Mouse (Mus musculus) ES-CJ7 (cell line): ENCODE measurements around the gene Myo1c.

ENCODE experiments used
- DNase-seq: peaks from one replicate; pipeline ENCODE4 v3.0.0; 2011; ENCODE audit warnings: low read depth, low spot score

Myo1c gene

GRCm38 (mm10) chr11:75650311-75650710 is at the start of gene Myo1c:
Gene Myo1c (plus strand): TSS chr11:75650504.
- DNase-seq: no peak

DNA sequence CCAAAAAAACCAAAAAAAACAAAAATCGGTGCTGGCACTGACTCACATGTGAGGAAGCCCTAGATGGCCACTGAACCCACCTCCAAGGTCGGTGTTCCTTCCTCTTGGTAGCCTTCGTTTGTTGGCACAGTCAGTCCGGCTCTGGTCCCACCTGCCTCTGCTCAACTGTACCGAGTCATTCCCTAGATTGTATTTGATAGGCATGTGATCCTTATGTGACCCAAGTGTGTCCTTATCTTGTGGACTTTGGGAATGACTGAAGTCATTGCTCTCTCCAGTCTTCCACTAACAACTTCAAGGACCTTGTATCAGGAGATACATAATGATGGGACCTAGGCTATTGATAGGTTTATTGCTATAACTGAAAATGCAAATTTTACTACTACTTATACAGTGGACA is 45.5 kb upstream of the Myo1c start:
- DNase-seq: no peak

DNA sequence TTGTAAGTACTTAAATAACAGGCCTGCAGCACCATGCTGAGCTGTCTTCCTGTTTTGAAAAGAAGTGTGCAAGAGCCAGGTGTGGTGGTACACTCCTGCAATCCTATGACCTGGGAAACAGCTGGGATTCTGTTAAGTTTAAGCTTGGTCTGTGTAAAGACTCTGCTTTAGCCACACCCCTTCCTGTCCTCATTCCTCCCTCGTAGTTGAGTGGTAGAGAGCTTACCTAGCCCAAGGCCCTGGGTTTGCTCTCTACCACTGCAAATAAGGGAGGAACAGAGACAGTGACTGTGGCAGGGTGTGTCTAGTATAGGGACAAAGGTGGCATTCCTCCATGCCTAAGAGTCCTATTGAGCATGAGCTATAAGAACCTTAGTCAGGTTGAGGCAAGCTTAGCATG is 45.0 kb upstream of the Myo1c start:
- peak; percentile 63 for DNase-seq

- no peak for DNase-seq
Observed at GRCm38 (mm10) chr11:75608776-75609175, 41.5 kb upstream of the Myo1c start.

DNA sequence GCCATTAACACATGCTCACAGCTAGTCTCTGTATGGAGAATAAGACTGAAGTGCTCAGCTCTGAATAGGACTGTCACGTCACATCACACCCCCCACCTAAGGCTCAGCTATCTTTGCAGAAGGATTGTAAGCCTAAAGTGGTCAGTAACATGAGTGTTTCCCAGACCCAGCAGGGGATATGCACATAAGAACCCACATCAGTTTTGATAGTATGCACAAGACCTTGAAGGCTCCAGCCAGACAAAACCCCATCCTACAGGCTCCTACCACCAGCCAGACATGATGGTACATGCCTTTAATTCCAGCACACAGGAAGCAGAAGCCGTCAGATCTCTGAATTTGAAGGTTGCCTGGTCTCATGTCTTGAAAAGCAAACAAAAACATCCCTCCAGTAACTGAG is 40.3 kb upstream of the Myo1c start:
- peak; percentile 34 for DNase-seq

DNA sequence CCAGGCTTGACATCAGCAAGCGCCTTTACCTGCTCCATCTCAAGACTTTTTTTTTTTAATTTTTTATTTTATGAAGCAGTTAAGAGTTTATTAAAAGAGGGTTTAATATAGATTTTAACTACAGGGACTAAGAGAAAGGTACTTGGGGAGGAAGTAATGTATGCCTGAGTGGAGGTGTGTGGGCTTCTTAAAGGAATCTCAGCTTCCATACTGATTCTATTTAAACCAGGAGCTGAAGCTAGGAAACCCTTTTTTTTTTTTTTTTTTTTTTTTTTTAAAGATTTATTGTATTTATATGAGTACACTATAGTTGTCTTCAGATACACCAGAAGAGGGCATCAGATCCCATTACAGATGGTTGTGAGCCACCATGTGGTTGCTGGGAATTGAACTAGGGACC is 35.5 kb upstream of the Myo1c start:
- no peak for DNase-seq

- no peak for DNase-seq
Observed at GRCm38 (mm10) chr11:75615556-75615955, 34.7 kb upstream of the Myo1c start.

GRCm38 (mm10) chr11:75619133-75619532 is 31.2 kb upstream of the Myo1c start:
- DNase-seq: peak; percentile 57

- no peak for DNase-seq
Observed at GRCm38 (mm10) chr11:75620136-75620780, 30.0 kb upstream of the Myo1c start.

- peak; percentile 93 for DNase-seq
Observed at GRCm38 (mm10) chr11:75621426-75621825, 28.9 kb upstream of the Myo1c start.

DNA sequence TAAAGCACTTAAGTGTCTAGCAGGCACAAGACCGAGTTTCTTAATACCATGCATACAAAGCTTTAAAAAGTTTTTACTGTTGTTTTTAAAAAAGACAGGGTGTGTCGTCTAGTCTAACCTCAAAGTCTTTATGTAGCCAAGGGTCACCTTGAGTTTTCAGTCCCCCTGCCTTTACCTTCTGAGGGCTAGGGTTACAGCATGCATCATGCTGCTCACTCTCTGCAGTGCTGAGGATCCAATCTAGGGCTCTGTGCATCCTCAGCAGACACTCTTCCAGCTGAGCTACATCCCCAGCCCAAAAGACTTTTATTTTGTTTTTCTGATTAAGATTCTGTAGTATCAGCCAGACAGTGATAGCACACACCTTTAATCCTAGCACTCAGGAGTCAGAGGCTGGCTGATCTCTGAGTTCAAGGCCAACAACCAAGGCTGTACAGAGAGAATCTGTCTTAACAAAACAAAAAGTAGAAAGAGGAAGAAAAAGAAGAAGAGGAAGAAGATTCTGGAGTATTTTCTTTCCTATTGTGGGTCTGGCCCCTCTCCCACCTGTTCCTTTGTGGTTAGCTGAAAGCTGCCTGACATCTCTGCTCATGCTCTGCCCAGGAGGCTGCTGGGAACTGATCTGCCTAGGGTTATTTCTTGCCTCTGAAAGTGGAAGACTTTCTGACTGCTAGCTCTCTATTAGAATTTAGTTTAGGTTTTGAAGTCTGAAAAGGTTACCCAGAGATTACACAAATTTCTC is 27.5 kb upstream of the Myo1c start:
- DNase-seq: peak; percentile 68

- DNase-seq: no peak
Observed at GRCm38 (mm10) chr11:75624102-75624554, 26.2 kb upstream of the Myo1c start.

- no peak for DNase-seq
Observed at GRCm38 (mm10) chr11:75625820-75626219, 24.5 kb upstream of the Myo1c start.

- no peak for DNase-seq
Observed at GRCm38 (mm10) chr11:75630098-75630497, 20.2 kb upstream of the Myo1c start.

DNA sequence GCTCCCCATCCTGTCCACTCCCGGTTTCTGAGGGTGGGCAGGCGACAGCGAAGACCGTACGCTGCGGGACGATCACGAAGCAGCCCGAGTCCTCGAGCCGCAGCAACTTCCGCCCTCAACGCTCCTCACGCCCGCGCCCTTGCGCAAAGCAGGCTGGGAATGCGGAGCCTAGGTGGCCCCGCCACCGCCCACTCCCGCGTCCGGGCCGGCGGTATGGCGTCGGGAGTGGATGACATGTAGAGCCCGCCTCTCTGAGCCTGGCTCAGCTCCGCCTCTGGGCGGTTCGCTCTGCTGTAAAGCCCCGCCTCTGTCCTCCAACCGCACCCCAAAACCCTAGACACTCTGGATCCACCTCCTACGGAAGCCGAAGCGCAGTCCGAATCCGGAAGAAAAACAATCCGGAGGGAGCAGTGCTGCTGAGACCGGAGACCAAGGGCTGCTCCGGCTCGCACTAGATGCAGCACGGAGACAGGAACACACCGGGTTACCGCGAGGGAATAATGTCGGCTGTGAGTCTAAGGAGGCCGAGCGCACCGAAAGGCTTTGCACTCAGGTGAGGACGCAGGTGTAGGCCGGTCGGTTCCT is 19.6 kb upstream of the Myo1c start, which contains the start of gene Inpp5k:
Gene Inpp5k (plus strand): TSS at position 344 of the 585 bp plus-strand sequence.
- peak; percentile 97 for DNase-seq

DNA sequence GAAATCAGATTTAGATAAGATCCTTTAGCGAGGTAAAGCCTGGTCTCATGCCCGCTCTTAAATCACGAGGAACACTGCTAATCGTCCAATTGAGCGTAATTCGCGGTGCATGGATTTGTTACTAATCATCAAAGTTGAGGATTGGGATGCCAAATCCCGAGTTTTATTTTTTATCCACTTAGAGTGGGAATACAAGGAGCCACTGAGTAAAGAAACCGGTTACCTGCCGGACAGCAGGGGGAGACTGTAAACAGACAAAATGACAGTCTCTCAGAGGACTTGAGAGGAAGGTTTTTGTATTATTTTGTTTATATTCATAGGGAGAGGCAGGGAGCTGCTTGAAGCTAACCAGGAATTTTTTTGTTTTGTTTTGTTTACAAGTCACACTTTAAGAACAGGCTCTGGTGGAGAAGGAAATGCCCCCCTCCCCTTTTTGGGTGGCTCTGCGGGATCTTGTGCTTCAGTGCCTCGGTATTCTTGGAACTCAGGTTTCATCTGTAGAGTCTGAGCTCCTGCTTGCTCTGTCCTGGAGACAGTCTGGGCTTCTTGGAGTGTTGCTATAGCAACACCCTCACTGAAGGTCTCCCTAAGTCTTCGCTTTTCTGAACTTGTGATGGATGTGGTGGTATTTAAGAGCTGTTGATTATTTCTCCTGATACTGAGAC is 18.6 kb upstream of the Myo1c start:
- peak; percentile 28 for DNase-seq

DNA sequence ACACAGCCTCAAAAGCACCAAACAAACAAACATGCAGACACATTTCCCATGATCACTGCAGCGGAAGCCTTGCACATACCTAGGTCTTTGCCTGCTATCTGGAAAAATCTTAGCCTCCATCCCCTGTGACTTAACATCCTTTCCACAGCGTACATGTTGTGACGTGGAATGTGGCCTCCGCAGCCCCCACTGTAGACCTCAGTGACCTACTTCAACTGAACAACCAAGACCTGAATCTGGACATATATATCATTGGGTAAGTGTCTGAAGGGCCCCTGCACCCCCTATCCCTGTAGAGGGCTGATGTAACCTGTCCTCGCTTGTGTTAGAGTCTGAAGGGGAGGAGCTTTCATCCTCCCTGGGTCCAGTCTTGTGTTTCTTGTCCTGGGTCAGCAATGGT is 17.4 kb upstream of the Myo1c start:
- no peak for DNase-seq

- DNase-seq: no peak
Observed at GRCm38 (mm10) chr11:75634801-75635200, 15.5 kb upstream of the Myo1c start.

DNA sequence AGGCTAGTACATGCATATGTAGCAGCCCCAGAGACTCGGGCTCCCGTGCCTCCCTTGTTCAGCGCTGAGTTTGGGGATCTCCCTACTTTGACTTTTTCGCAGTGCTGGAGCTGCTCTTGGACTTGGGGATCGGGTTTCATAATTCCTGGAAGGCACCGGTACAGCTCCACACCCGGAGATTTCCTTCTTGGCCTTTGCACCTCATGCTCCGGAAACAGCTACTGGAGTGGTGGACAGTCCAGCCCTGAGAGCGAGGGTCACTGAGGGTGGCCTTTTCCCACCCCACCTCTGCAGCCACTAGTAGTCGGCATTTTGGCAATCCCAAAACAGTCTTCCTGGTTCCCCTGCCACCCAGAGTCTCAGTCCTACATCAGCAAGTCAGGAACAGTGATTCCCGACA is 15.0 kb upstream of the Myo1c start:
- DNase-seq: no peak

DNA sequence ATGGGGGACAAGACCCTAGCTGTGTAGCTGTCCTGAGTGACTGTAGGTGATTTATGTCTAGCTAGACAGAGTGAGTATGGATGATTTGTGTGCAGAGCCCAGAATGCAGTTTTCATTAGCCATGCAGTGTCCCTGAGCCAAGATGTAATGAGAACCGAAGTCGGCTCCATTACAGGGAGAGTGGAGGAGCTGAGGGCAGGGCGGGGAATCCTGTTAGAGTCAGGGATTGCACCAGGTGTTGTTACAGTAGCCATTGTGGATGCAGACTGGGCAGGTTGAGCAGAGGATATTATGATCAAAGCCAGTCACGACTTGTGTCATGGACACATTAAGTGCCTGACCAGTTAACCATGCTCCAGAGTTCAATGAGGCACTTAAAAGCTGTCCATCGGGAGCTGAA is 7.0 kb upstream of the Myo1c start:
- no peak for DNase-seq

GRCm38 (mm10) chr11:75644684-75645083 is 5.6 kb upstream of the Myo1c start:
- no peak for DNase-seq

GRCm38 (mm10) chr11:75647681-75648211 is 2.6 kb upstream of the Myo1c start:
- no peak for DNase-seq
